Mouse (Mus musculus) ES-Bruce4 (cell line): ENCODE data around the gene Cenpx.

Experiments
- CTCF ChIP-seq: IDR thresholded peaks from one replicate; pipeline ENCODE4 v1.8.1; 2011; ENCODE audit warnings: low read depth, low read length
- EP300 ChIP-seq: IDR thresholded peaks from 2 replicates; pipeline ENCODE4 v1.6.1; 2011; ENCODE audit warnings: low read depth, low read length; ENCODE audit not compliant: insufficient read depth
- POLR2A ChIP-seq: IDR thresholded peaks from one replicate; pipeline ENCODE4 v1.8.1; 2011; ENCODE audit warnings: low read length; ENCODE audit not compliant: insufficient read depth

DNA sequence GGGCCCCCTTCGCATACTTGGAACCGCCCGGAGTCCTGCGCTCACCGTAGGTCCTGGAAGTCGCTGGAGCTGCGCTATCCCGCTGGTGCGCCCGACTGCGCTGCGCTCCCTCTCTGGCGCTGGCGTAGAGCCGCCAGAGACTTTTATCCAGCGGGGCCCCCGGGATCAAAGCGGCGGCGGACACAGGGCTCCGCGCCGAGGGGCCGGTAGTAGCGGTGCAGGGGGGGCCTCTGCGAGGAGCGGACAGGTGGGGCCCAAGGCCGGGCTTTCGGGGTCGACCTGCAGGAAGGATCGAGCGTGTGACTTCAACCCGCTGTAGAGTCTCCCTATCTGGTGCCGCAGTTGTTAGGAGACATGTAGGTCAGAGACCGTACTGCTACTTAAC lies 52.5 kb downstream of the Cenpx start, which contains the start of gene Notum:
- no peak for TF ChIP-seq CTCF
- no peak for TF ChIP-seq POLR2A
- no peak for TF ChIP-seq EP300
